In genomic region chr5:130369237-130369636, GRCm38 (mm10) we compare ENCODE assay signal across 12 mouse cellular contexts. TPM values are rescaled to one million over a fixed set of nuclear protein-coding genes. Genes with fewer than 3 reads are reported as not detected.
DNase-seq lines count a peak whose midpoint lies in the region; ATAC-seq lines count a peak whose summit lies in the region.
"Had no signal": no experiment of that assay in that cellular context is flagged by ENCODE, and none has a peak within 500 bp of the region (broad histone marks: within the 10 kb centered on the region; RNA-seq: fewer than 3 reads in every experiment).

Gene Caln1 (plus strand): TSS chr5:130369455.

- H3K9ac ChIP-seq in forebrain, embryonic 16.5 days (replicated peaks; ENCODE audit: low read depth, low read length): no peak within 1 kb of the TSS
- H3K9ac ChIP-seq in midbrain, embryonic 15.5 days: no peak within 1 kb of the TSS
- H3K9ac ChIP-seq in midbrain, embryonic 13.5 days (replicated peaks): no peak within 1 kb of the TSS

- no peaks in the 10 kb centered on the region for H3K9me3 ChIP-seq in forebrain, embryonic 16.5 days (ENCODE audit: control insufficient read depth, low read length)
- no peaks in the 10 kb centered on the region for H3K9me3 ChIP-seq in forebrain, embryonic 10.5 days
- H3K9me3 ChIP-seq in midbrain, embryonic 15.5 days: no peaks in the 10 kb centered on the region
- H3K9me3 ChIP-seq in midbrain, embryonic 13.5 days: no peaks in the 10 kb centered on the region

- H3K4me3 ChIP-seq in forebrain, embryonic 16.5 days (replicated peaks; ENCODE audit: low read length): no peak within 1 kb of the TSS
- H3K4me3 ChIP-seq in forebrain, embryonic 10.5 days: no peak within 1 kb of the TSS
- no peak within 1 kb of the TSS for H3K4me3 ChIP-seq in midbrain, embryonic 15.5 days
- H3K4me3 ChIP-seq in midbrain, embryonic 13.5 days (replicated peaks): no peak within 1 kb of the TSS
- H3K4me3 ChIP-seq: erythroblast, embryonic 14.5 days had no signal

- ATAC-seq in forebrain, embryonic 16.5 days: no peak
- ATAC-seq in midbrain, embryonic 15.5 days (replicated peaks): no peak
- no peak for ATAC-seq in midbrain, embryonic 13.5 days
- ATAC-seq: activated CD4-positive, CD25-positive, alpha-beta regulatory T cell, adult 4 months had no signal

- no peaks in the 10 kb centered on the region for H3K4me1 ChIP-seq in forebrain, embryonic 16.5 days (replicated peaks; ENCODE audit: control insufficient read depth, insufficient read depth, low read length)
- no peaks in the 10 kb centered on the region for H3K4me1 ChIP-seq in forebrain, embryonic 10.5 days
- no peaks in the 10 kb centered on the region for H3K4me1 ChIP-seq in midbrain, embryonic 15.5 days
- no peaks in the 10 kb centered on the region for H3K4me1 ChIP-seq in midbrain, embryonic 13.5 days (replicated peaks)

- intact Hi-C loops in left cerebral cortex, postnatal 25 days (cut with DNase I): no loop called here

- no peak within 1 kb of the TSS for H3K4me2 ChIP-seq in forebrain, embryonic 16.5 days (ENCODE audit: low read length)
- no peak within 1 kb of the TSS for H3K4me2 ChIP-seq in midbrain, embryonic 15.5 days
- H3K4me2 ChIP-seq in midbrain, embryonic 13.5 days (replicated peaks): no peak within 1 kb of the TSS

- 50% methylated on average over 11 of the region's 11 CpGs for WGBS in forebrain, embryonic 16.5 days
- 95% methylated on average over 11 of the region's 11 CpGs for WGBS in forebrain, embryonic 10.5 days
- WGBS in midbrain, embryonic 15.5 days: 69% methylated on average over 11 of the region's 11 CpGs
- 85% methylated on average over 11 of the region's 11 CpGs for WGBS in midbrain, embryonic 13.5 days

- no peaks in the 10 kb centered on the region for H3K36me3 ChIP-seq in forebrain, embryonic 16.5 days (ENCODE audit: control insufficient read depth, insufficient read depth)
- no peaks in the 10 kb centered on the region for H3K36me3 ChIP-seq in forebrain, embryonic 10.5 days (replicated peaks)
- no peaks in the 10 kb centered on the region for H3K36me3 ChIP-seq in midbrain, embryonic 15.5 days (replicated peaks)
- no peaks in the 10 kb centered on the region for H3K36me3 ChIP-seq in midbrain, embryonic 13.5 days

- no peak for DNase-seq in forebrain, embryonic 10.5 days (ENCODE audit: extremely low spot score, low spot score)
- peak; percentile 93 to 94 for DNase-seq in cerebellum, postnatal 14 days
- DNase-seq in left cerebral cortex, postnatal 25 days (ENCODE audit: low spot score in 2 of 2): no peak
- no peak for DNase-seq in spleen, adult 18-20 months
- no peak for DNase-seq in embryo, embryonic 10.5 days (ENCODE audit: low spot score)

- no peaks in the 10 kb centered on the region for H3K27me3 ChIP-seq in forebrain, embryonic 16.5 days (replicated peaks; ENCODE audit: control insufficient read depth, insufficient read depth, low read length)
- no peaks in the 10 kb centered on the region for H3K27me3 ChIP-seq in forebrain, embryonic 10.5 days (ENCODE audit: poor library complexity, severe bottlenecking)
- no peaks in the 10 kb centered on the region for H3K27me3 ChIP-seq in midbrain, embryonic 15.5 days (replicated peaks)
- H3K27me3 ChIP-seq in midbrain, embryonic 13.5 days: no peaks in the 10 kb centered on the region

- no peak within 1 kb of the TSS for H3K27ac ChIP-seq in forebrain, embryonic 16.5 days (ENCODE audit: low read length)
- H3K27ac ChIP-seq in forebrain, embryonic 10.5 days: no peak within 1 kb of the TSS
- H3K27ac ChIP-seq in midbrain, embryonic 15.5 days: no peak within 1 kb of the TSS
- H3K27ac ChIP-seq in midbrain, embryonic 13.5 days: no peak within 1 kb of the TSS

RNA-seq across cellular contexts. Expression of gene Caln1, which starts in this region (rescaled TPM):
- polyA plus RNA-seq in forebrain, embryonic 16.5 days (2015; fragmentation: Nextera tagmentation; extraction: Ambion mirVana): 21.2 and 24.4 TPM in 2 replicates
- 0.07 and 0.30 TPM in 2 replicates for polyA plus RNA-seq in forebrain, embryonic 10.5 days (2016; fragmentation: Nextera tagmentation; extraction: Ambion mirVana)
- polyA plus RNA-seq in midbrain, embryonic 15.5 days (2015; fragmentation: Nextera tagmentation; extraction: Ambion mirVana): 23.3 and 26.7 TPM in 2 replicates
- polyA plus RNA-seq in midbrain, embryonic 13.5 days (2015; fragmentation: Nextera tagmentation; extraction: Ambion mirVana): 4.2 and 4.6 TPM in 2 replicates
- 100 to 1,000 TPM; 130 to 154 TPM for total RNA-seq in left cerebral cortex, postnatal 25 days (2021)
- polyA plus RNA-seq: activated CD4-positive, CD25-positive, alpha-beta regulatory T cell, adult 4 months; lung, embryonic 16.5 days; thymus, postnatal 0 days had no signal

Comparison
In these comparisons a context has a peak if more than half of its experiments do, and no peak if none do; other contexts are left out.
1. DNase-seq: peak in cerebellum, postnatal 14 days (2 of 2); none in forebrain, embryonic 10.5 days (single experiment), left cerebral cortex, postnatal 25 days (0 of 2), spleen, adult 18-20 months (0 of 2) and embryo, embryonic 10.5 days (single experiment).